Mouse (Mus musculus): Measurements from ENCODE around the gene Ssb.

- TF ChIP-seq CTCF (IDR thresholded peaks at IDR 0.05; ENCODE audit: low read depth) (no peak), EP300 (IDR thresholded peaks at IDR 0.05; ENCODE audit: low read depth) (no peak)
These were observed 24.0 kb upstream of the Ssb start for GRCm38 (mm10) chr2:69837244-69837967.

All from heart, postnatal 0 days (tissue).